ENCODE assay signal across 17 mouse cellular contexts in genomic region chr16:12935266-12935665, GRCm38 (mm10).
"Had no signal": no experiment of that assay in that cellular context is flagged by ENCODE, and none has a peak within 500 bp of the region (broad histone marks: within the 10 kb centered on the region; RNA-seq: fewer than 3 reads in every experiment).

No protein-coding gene starts in this region.

- H3K9me3 ChIP-seq: midbrain, embryonic 10.5 days; midbrain, embryonic 12.5 days; neural tube, embryonic 13.5 days; neural tube, embryonic 15.5 days; stomach, embryonic 15.5 days had no signal

- H3K4me2 ChIP-seq: lung, embryonic 14.5 days; midbrain, embryonic 12.5 days; neural tube, embryonic 13.5 days; neural tube, embryonic 15.5 days; stomach, embryonic 15.5 days had no signal

- H3K9ac ChIP-seq: lung, embryonic 14.5 days; midbrain, embryonic 12.5 days; neural tube, embryonic 13.5 days; neural tube, embryonic 15.5 days; stomach, embryonic 15.5 days had no signal

- H3K27me3 ChIP-seq: midbrain, embryonic 12.5 days; neural tube, embryonic 13.5 days; neural tube, embryonic 15.5 days; stomach, embryonic 15.5 days had no signal

- DNase-seq: lung, adult 18-20 months; lung, embryonic 14.5 days; lung, postnatal 10 days; lung, postnatal 4 days; midbrain, embryonic 14.5 days; right cerebral cortex, postnatal 14 days; thymus, adult 2 months; thymus, postnatal 25 days; thymus, postnatal 4 days had no signal

- H3K4me1 ChIP-seq: midbrain, embryonic 10.5 days; midbrain, embryonic 12.5 days; neural tube, embryonic 13.5 days; neural tube, embryonic 15.5 days; stomach, embryonic 15.5 days had no signal

- H3K4me3 ChIP-seq: midbrain, embryonic 10.5 days; midbrain, embryonic 12.5 days; myocyte; neural tube, embryonic 13.5 days; neural tube, embryonic 15.5 days; stomach, embryonic 15.5 days had no signal

- H3K27ac ChIP-seq: midbrain, embryonic 10.5 days; midbrain, embryonic 12.5 days; neural tube, embryonic 13.5 days; neural tube, embryonic 15.5 days; stomach, embryonic 15.5 days; stomach, postnatal 0 days had no signal

- H3K36me3 ChIP-seq: midbrain, embryonic 10.5 days; midbrain, embryonic 12.5 days; neural tube, embryonic 13.5 days; neural tube, embryonic 15.5 days; stomach, embryonic 15.5 days had no signal

- ATAC-seq: midbrain, embryonic 16.5 days had no signal
